Mouse (Mus musculus) myocyte (in vitro differentiated cells): ENCODE results near the gene Hnrnpll. TPM values are rescaled to one million over a fixed set of nuclear protein-coding genes. Genes with fewer than 3 reads are reported as not detected.
A peak's percentile ranks its signal among the peaks of the same experiment; 100 is the strongest.

Experiments used
- H3K27me3 ChIP-seq: one replicate; pipeline ENCODE4 v1.6.1; 2011; ENCODE audit not compliant: control insufficient read depth, insufficient read depth, insufficient read length
- H3K36me3 ChIP-seq: one replicate; pipeline ENCODE4 v1.6.1; 2011; ENCODE audit not compliant: control insufficient read depth, insufficient read depth
- H3K4me2 ChIP-seq: one replicate; pipeline ENCODE4 v1.6.1; 2011; ENCODE audit warnings: low read depth, control low read depth
- H3K4me3 ChIP-seq: one replicate; pipeline ENCODE4 v1.5.1; 2011; ENCODE audit warnings: mild to moderate bottlenecking, control low read depth, moderate library complexity
- H3K79me2 ChIP-seq: one replicate; pipeline ENCODE4 v1.6.1; 2011; ENCODE audit not compliant: control insufficient read depth, insufficient read depth
- H3ac ChIP-seq: one replicate; pipeline ENCODE4 v1.6.1; 2011; ENCODE audit not compliant: control insufficient read depth, insufficient read length
- CEBPB ChIP-seq: IDR thresholded peaks from 2 replicates; pipeline ENCODE4 v1.6.1; 2011; ENCODE audit warnings: mild to moderate bottlenecking, moderate library complexity; ENCODE audit not compliant: poor library complexity, insufficient read depth, severe bottlenecking
- E2F4 ChIP-seq: IDR thresholded peaks from one replicate; pipeline ENCODE4 v1.6.1; 2011; ENCODE audit warnings: mild to moderate bottlenecking, control low read depth, moderate library complexity; ENCODE audit not compliant: insufficient read depth
- MAX ChIP-seq: IDR thresholded peaks from one replicate; pipeline ENCODE4 v1.6.1; 2011; ENCODE audit warnings: low read depth, mild to moderate bottlenecking, control low read depth
- MYOD1 ChIP-seq, 3 experiments: IDR thresholded peaks; one replicate each; pipeline ENCODE4 v1.6.1; 2011; ENCODE audit warnings: control low read depth in 2 of 3, low read depth in 2 of 3, mild to moderate bottlenecking in 2 of 3, moderate library complexity in 1 of 3; ENCODE audit not compliant: insufficient read length in 2 of 3, control insufficient read depth in 1 of 3
- MYOG ChIP-seq, 3 experiments: IDR thresholded peaks; one replicate each; pipeline ENCODE4 v1.6.1; 2011; ENCODE audit warnings: control low read depth in 2 of 3, low read depth in 2 of 3, mild to moderate bottlenecking in 2 of 3; ENCODE audit not compliant: insufficient read length in 2 of 3, control insufficient read depth in 1 of 3, insufficient read depth in 1 of 3
- POLR2A ChIP-seq: IDR thresholded peaks from one replicate; pipeline ENCODE4 v1.6.1; 2011; ENCODE audit warnings: low read depth, mild to moderate bottlenecking, control low read depth, moderate library complexity; ENCODE audit not compliant: insufficient read length
- POLR2AphosphoS2 ChIP-seq: IDR thresholded peaks from one replicate; pipeline ENCODE4 v1.6.1; 2011; ENCODE audit warnings: low read depth, control low read depth; ENCODE audit not compliant: insufficient read length
- REST ChIP-seq: IDR thresholded peaks from one replicate; pipeline ENCODE4 v1.6.1; 2011; ENCODE audit warnings: mild to moderate bottlenecking, control low read depth, moderate library complexity; ENCODE audit not compliant: insufficient read depth, insufficient read length
- SRF ChIP-seq: IDR thresholded peaks from one replicate; pipeline ENCODE4 v1.6.1; 2011; ENCODE audit warnings: low read depth; ENCODE audit not compliant: control insufficient read depth, insufficient read length
- TCF12 ChIP-seq: IDR thresholded peaks from one replicate; pipeline ENCODE4 v1.6.1; 2011; ENCODE audit warnings: mild to moderate bottlenecking, control low read depth; ENCODE audit not compliant: poor library complexity, insufficient read depth, severe bottlenecking
- TCF3 ChIP-seq: IDR thresholded peaks from one replicate; pipeline ENCODE4 v1.6.1; 2011; ENCODE audit warnings: low read depth, control low read depth; ENCODE audit not compliant: insufficient read length
- USF1 ChIP-seq: IDR thresholded peaks from one replicate; pipeline ENCODE4 v1.6.1; 2011; ENCODE audit warnings: low read depth, mild to moderate bottlenecking, control low read depth, moderate library complexity
- polyA plus RNA-seq: library from polyadenylated mRNA; unstranded; fragments of >200 nt; fragmentation: generic; extraction: Trizol; gene quantifications from one replicate; pipeline ENCODE4 v1.2.1, GENCODE M21; 2012; ENCODE audit warnings: missing spikeins

Gene Hnrnpll
- polyA plus RNA-seq, result 24.0 TPM

GRCm38 (mm10) chr17:80061783-80062619 is at the start of gene Hnrnpll:
Gene Hnrnpll, minus strand, starts transcription at chr17:80062334.
- no peak for TF ChIP-seq CEBPB
- no peak for TF ChIP-seq REST
- no peak for TF ChIP-seq E2F4
- TF ChIP-seq MYOG (IDR thresholded peaks at IDR 0.05; ENCODE audit: control insufficient read depth in 1 of 3, insufficient read depth in 1 of 3, insufficient read length in 2 of 3, low read depth in 2 of 3), result peak in 1 of 3 experiments; percentile 12
- TF ChIP-seq POLR2AphosphoS2, result peak; percentile 77
- no peak for TF ChIP-seq TCF12
- TF ChIP-seq TCF3, result no peak
- no peak for TF ChIP-seq MAX
- no peak for TF ChIP-seq USF1
- TF ChIP-seq SRF, result peak; percentile 13
- peak; percentile 85 for TF ChIP-seq POLR2A
- peak in 1 of 3 experiments; percentile 2 for TF ChIP-seq MYOD1 (IDR thresholded peaks at IDR 0.05; ENCODE audit: control insufficient read depth in 1 of 3, insufficient read length in 2 of 3, low read depth in 2 of 3)
- Histone ChIP-seq H3K4me2 (peak within 1 kb of the TSS; percentile 95), H3K79me2 (peaks cover 42% of the 10 kb centered on the region), H3ac (peak within 1 kb of the TSS; percentile 99), H3K36me3 (no peaks in the 10 kb centered on the region), H3K27me3 (no peaks in the 10 kb centered on the region), H3K4me3 (peak within 1 kb of the TSS; percentile 80)

- no peaks in the 10 kb centered on the region for H3K79me2 ChIP-seq
- no peak for TF ChIP-seq E2F4
- TF ChIP-seq CEBPB, result no peak
- TF ChIP-seq REST, result no peak
- no peak for TF ChIP-seq SRF
- no peak for TF ChIP-seq MYOG (IDR thresholded peaks at IDR 0.05; ENCODE audit: control insufficient read depth in 1 of 3, insufficient read depth in 1 of 3, insufficient read length in 2 of 3, low read depth in 2 of 3)
- no peak for TF ChIP-seq USF1
- TF ChIP-seq MAX, result no peak
- TF ChIP-seq TCF12, result no peak
- no peak for TF ChIP-seq POLR2A
- TF ChIP-seq POLR2AphosphoS2, result no peak
- H3K27me3 ChIP-seq, result no peaks in the 10 kb centered on the region
- H3K36me3 ChIP-seq, result no peaks in the 10 kb centered on the region
- no peak overlapping the region for H3K4me3 ChIP-seq
- H3K4me2 ChIP-seq, result no peak overlapping the region
- no peak overlapping the region for H3ac ChIP-seq
These were observed 43.3 kb upstream of the Hnrnpll start for GRCm38 (mm10) chr17:80105348-80105978.

DNA sequence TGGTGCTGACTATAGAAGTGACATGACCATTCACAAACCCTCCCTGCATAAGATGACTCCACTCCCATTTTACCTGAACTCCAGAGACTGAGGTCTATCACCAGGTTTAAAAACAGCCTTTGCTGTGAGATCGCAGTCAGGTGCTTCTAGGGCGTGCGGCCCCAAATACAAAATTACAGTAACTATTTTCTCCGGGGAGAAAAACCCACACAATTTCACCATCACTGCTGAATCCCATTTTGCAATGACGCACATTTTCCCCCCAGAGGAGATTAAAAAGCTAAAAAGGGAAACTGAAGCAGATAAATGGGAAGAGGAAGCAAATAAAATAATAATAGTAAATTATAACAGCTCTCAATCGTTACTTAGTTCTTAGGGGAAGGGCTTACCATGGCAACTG is 37.7 kb upstream of the Hnrnpll start:
- no peak for TF ChIP-seq SRF
- TF ChIP-seq MYOD1 (IDR thresholded peaks at IDR 0.05; ENCODE audit: control insufficient read depth in 1 of 3, insufficient read length in 2 of 3, low read depth in 2 of 3), result no peak
- TF ChIP-seq MAX, result no peak
- H3K79me2 ChIP-seq, result no peaks in the 10 kb centered on the region

GRCm38 (mm10) chr17:80097221-80097620 is 35.1 kb upstream of the Hnrnpll start:
- TF ChIP-seq REST, result no peak
- no peak for TF ChIP-seq SRF
- TF ChIP-seq E2F4, result no peak
- TF ChIP-seq USF1, result no peak
- TF ChIP-seq POLR2AphosphoS2, result no peak
- TF ChIP-seq POLR2A, result no peak
- TF ChIP-seq MYOD1 (IDR thresholded peaks at IDR 0.05; ENCODE audit: control insufficient read depth in 1 of 3, insufficient read length in 2 of 3, low read depth in 2 of 3), result no peak
- no peak for TF ChIP-seq CEBPB
- TF ChIP-seq TCF12, result no peak
- TF ChIP-seq MAX, result no peak
- TF ChIP-seq MYOG (IDR thresholded peaks at IDR 0.05; ENCODE audit: control insufficient read depth in 1 of 3, insufficient read depth in 1 of 3, insufficient read length in 2 of 3, low read depth in 2 of 3), result no peak
- no peak for TF ChIP-seq TCF3
- H3K27me3 ChIP-seq, result no peaks in the 10 kb centered on the region
- H3K36me3 ChIP-seq, result no peaks in the 10 kb centered on the region
- no peak overlapping the region for H3K4me2 ChIP-seq
- H3K4me3 ChIP-seq, result no peak overlapping the region
- no peaks in the 10 kb centered on the region for H3K79me2 ChIP-seq
- H3ac ChIP-seq, result no peak overlapping the region

More for the DNA sequence above, 37.7 kb upstream of the Hnrnpll start:
- Histone ChIP-seq H3K4me3 (no peak overlapping the region), H3K27me3 (no peaks in the 10 kb centered on the region), H3ac (no peak overlapping the region), H3K4me2 (no peak overlapping the region), H3K36me3 (no peaks in the 10 kb centered on the region)

DNA sequence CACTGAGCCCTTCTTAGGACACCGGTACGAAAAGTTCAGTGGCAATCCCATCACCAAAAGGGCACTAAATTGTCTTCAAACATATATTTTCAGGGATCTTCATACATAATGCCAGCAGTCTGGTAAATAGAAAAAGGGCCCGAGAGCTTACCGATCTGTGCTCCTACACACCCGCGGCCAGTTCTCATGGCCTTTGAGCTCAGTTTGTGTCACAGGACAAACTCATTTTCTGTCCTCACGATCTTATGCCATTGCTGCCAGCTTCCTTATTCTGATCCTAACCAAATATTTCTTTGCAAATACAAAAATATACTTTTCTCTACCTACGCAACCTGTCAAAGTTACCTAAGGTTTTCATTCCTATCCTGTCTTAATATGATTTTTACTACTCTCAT is 34.6 kb upstream of the Hnrnpll start:
- TF ChIP-seq TCF3 (no peak), POLR2A (no peak), MYOG (IDR thresholded peaks at IDR 0.05; ENCODE audit: control insufficient read depth in 1 of 3, insufficient read depth in 1 of 3, insufficient read length in 2 of 3, low read depth in 2 of 3) (no peak), E2F4 (no peak), TCF12 (no peak), USF1 (no peak), SRF (no peak), MYOD1 (IDR thresholded peaks at IDR 0.05; ENCODE audit: control insufficient read depth in 1 of 3, insufficient read length in 2 of 3, low read depth in 2 of 3) (no peak)
- H3ac ChIP-seq, result no peak overlapping the region
- no peak overlapping the region for H3K4me2 ChIP-seq
- no peaks in the 10 kb centered on the region for H3K79me2 ChIP-seq
- no peak overlapping the region for H3K4me3 ChIP-seq
- no peaks in the 10 kb centered on the region for H3K36me3 ChIP-seq
- no peaks in the 10 kb centered on the region for H3K27me3 ChIP-seq
